Mouse (Mus musculus) left cerebral cortex, postnatal 4 days (tissue): ENCODE data around the gene Cdc42se1. TPM values are rescaled to one million over a fixed set of nuclear protein-coding genes. Genes with fewer than 3 reads are reported as not detected.

Experiments
- DNase-seq: peaks from one replicate; pipeline ENCODE4 v3.0.0-alpha.2; 2022
- intact Hi-C: fragments of 180-260 bp; cut with DNase I; formaldehyde crosslinking; loops from one replicate; pipeline ENCODE4 v1.15.1; 2025
- total RNA-seq, 2 experiments: library from RNA; stranded (reverse); gene quantifications; 2 replicates each; pipeline ENCODE4 v1.2.3; 2021

The Cdc42se1 gene
- total RNA-seq, 2 experiments from 2014 or later, result 62.1 to 62.4 TPM

DNA sequence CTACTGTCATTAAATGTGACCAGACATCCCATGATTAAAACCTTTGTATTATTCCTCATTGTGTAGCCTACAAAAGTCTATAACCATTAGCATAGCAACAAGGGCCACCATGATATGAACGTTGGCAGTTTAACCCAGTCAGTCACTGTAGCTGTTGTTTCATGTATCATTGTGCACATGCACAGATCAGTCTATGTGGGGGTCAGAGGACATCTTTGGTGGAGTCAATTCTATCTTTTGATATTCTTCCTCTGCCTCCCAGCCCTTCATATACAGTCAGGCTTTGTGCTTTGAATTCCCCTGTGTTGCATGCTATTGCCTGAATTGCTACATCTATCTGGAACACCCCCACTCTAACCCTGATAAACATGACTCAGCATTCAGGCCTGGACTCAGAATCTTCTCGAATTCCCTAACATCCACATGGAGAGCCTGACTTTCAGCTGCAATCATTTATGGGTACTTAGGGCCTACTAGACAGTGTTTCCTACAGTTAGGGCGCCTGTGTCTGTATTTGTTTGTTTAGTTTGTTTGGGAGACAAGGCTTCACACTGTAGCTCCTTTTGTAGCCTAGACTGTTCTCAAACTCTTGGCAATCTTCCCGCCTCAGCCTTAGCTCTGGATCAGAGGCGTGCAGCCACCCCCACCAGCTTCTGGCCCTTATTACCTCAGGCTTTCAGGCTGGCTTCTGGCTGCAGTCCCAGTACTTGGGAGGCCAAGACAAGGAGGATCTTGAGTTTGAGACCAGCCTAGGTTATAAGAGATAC, 18.1 kb downstream of the Cdc42se1 start:
- intact Hi-C loops, result no loop called here
- DNase-seq, result peak; percentile 60

DNA sequence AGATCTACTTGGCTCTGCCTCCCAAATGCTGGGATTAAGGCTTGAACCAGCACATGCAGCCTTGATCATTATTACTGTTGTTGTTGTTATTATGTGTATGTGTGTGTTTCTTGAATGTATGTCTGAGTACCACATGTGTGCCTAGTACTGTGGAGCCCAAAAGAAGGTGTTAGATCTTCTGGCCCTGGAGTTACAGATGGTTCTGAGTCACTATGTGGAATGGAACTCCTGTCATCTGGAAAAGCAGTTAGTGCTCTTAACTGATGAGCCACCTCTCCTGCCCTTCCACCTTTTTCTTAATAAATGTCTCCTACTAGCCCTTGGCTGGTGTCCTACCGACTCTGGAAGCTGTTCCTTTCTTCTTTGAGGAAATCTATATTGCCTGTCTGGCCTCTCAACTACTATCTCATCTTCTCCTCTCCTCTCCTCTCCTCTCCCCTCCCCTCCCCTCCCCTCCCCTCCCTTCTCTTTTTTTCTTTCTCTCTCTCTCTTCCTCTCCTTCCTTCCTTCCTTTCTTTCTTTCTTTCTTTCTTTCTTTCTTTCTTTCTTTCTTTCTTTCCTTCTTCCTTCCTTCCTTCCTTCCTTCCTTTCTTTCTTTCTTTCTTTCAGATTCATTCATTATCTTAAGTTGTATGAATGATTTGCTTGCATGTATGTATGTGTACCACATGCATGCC, 19.3 kb downstream of the Cdc42se1 start:
- intact Hi-C loops, result no loop called here
- no peak for DNase-seq

DNA sequence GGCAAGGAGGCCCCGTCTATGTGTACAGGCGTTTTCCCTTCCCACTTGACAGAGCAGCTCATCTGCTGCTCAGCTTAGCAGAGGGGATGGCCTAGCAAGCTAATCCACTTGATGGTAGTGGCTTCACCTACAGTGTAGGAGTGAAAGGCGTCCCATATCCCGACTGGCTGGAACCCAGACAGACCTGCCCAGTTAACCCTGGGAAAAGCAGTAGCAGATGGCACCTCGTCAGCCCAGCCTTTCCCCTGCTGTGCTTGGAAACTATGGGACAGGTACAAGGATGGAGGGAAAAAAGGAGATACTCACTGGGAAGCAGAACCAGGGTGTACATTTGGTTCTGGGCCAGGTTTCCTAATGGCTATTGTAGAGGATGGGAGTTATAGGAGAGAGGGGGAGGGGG, 21.8 kb downstream of the Cdc42se1 start:
- no peak for DNase-seq
- intact Hi-C loops, result no loop called here

DNA sequence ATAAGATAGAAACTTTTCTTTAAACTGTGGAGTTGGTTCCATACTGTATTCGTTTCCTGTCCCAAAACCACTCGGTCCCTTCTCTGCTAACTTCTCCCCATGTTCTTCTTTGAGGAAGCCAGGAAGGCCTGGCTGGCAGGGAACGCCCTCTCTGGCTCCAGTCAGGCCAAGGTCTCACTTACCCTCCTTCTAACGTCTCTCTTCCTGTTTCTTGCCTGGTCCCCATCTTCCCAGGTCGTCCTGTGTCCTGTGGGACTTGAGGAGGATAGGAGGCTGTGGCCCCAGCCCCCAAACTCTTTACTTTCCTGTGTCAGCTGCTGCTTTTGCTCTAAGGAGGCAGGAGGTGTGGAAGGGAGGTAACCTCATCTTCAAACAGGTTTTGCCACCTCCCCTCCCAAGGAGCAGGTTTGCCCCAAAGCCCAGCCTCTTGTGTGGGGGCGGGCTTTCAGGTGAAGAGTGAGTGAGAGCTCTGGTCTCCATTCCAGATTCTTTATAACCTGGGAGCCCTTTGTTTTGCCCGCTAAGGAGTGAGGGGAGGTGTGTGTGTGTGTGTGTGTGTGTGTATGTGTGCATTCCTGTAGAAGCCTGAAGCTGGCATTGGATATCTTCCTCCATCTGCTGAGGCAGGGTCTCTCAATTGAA, 22.4 kb downstream of the Cdc42se1 start, which contains the start of gene Bnipl:
Bnipl (minus strand) TSS at position 411 of the 642 bp plus-strand sequence.
- intact Hi-C loops, result no loop called here
- no peak for DNase-seq

DNA sequence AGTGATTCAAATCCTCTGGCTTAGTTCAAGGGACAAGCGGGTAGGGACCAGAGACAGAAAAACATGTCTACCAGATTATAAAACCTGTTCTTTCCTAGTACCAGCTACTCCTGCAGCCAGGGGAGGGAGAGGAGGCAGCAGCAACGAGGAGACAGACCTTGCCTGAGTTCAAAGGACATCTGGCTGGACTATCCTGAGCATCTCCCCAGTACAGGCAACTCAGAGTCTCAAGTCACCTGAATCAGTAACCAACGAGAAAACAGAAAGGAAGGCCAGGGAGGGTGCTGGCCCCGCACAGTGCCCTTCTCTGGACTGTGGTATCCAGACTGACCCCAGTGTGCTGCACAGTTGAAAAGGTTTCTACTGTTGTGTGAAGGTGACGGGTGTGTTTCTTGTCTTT, 28.4 kb downstream of the Cdc42se1 start:
- no peak for DNase-seq
- intact Hi-C loops, result no loop called here

DNA sequence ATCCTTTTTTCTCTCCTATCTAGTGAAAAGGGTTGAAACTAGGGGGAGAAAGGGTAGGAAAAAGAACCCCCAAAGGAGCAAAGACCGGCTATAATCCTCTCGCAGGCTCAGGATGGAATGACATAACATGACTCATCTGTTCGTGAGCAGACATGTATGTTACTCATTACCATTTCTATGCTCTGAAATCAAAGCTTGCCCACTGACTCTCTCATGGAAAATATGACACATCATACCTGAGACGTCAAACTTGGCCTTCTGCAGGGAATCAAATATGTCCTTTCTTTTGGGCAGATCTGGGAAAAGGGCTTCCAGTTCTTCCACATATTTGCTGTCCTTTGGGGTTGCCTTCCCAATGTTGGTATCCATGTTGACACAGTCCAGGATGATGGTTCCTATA, 33.4 kb downstream of the Cdc42se1 start:
- no peak for DNase-seq
- intact Hi-C loops, result loop anchor here (10.0 kb wide), 1 partner anchor 117 kb away; the partner anchor contains the start of gene Tnfaip8l2

DNA sequence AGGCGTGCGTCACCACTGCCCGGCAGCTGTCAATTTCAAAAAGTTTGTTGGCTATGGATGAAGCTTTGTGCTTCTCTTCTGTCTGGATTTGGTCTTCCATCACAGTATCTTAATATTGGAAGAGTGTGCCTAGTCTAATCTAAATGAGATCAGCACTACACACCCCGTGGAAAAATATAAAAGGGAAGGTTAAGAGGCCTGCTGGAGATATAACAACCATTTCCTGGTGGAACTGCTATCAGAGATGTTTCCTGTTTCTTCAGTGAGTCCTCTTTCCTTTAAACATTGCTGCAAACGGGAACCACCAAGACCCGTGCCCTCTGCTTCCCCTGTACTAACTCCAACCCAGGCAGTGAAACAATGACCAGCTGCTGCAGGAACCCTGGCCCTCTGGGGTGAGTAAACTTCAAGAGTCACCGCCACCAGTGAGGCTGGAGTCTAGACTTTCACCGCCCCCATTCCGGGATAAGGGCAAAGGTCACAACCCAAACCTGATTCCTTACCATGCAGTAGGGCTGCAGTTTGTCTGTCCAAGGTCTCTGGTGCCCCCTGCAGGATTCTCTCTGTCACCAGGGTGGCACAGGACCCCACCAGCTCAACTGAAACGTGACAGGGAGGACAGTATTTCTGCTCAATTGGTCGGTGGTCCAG, 34.7 kb downstream of the Cdc42se1 start:
- intact Hi-C loops, result loop anchor here (10.0 kb wide), 1 partner anchor 118 kb away; the partner anchor contains the start of gene Tnfaip8l2
- DNase-seq, result peak; percentile 69

DNA sequence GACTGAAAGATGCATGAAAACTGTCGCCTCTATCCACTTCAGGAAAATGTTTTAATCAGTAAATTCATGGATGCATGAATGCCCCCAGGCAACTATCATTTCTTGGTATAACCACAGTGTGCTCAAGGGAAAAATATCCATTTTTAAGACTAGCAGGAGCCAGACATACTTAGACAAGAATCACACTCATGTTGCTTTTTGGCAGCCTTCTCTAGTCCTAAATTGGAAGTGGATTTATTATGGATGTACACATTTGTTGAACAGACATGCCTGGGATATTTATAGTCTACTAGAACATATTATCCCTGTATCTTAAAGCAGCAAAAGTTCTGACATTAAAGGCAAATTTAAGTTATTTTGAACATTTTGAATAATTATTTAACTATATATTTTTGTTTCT, 36.2 kb downstream of the Cdc42se1 start:
- no peak for DNase-seq
- intact Hi-C loops, result loop anchor here (10.0 kb wide), 1 partner anchor 120 kb away; the partner anchor contains the start of gene Tnfaip8l2

DNA sequence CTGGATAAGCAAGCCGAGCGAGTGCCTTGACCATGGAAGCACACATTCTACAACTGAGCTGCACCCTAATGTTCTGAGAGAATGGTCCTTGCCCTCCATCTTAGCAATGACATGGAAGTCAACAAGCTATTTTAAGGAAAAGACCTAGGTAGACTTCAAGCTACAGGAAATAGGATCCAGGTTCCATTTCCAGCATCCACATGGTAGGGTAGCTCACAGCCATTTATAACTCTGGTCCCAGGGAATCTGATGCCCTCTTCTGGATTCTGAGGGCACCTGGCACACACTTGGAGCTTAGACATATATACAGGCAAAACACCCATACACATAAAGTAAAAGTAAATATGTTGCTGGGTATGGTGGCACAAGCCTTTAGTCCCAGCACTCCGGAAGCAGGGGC, 37.5 kb downstream of the Cdc42se1 start:
- DNase-seq, result no peak
- intact Hi-C loops, result loop anchor here (10.0 kb wide), 1 partner anchor 121 kb away; the partner anchor contains the start of gene Tnfaip8l2

DNA sequence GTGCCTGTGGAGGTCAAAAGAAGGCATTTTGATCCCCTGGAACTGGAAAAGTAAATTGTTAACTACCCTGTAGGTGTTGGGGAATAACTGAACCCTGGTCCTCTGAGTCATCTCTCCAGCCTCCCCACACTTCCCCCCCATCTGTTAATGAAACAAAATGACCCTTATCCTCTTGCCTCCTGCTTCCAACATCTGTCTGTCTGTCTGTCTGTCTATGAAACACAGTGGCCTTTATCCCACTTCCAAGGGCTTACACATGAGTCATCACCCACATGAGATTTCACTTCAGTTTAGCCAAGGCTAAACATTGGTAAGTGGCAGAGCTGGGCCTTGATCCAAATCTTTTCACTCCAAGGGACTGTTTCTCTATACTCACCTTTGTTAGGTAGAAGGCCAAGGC, 39.3 kb downstream of the Cdc42se1 start:
- intact Hi-C loops, result loop anchor here (10.0 kb wide), 1 partner anchor 123 kb away; the partner anchor contains the start of gene Tnfaip8l2

DNA sequence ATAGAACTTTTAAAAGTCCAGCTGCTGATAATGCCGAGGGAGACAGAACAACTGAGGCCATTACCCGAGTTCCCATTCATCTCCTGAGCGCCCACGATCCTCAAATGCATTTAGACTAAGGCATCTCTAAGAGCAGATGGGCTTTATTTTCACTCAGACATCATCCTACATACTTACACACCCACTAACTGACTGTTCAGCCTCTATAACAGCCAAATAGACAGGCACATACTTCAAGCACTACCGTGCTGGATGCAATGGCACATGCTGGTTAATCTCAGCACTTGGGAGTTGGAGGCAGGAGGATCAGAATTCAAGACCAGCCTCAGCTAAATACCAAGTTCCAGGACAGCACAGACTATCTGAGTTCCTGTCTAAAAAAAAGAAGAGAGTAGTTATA, 41.3 kb downstream of the Cdc42se1 start:
- intact Hi-C loops, result loop anchor here (10.0 kb wide), 1 partner anchor 125 kb away; the partner anchor contains the start of gene Tnfaip8l2
- DNase-seq, result no peak

More for the DNA sequence above, 39.3 kb downstream of the Cdc42se1 start:
- DNase-seq, result no peak

DNA sequence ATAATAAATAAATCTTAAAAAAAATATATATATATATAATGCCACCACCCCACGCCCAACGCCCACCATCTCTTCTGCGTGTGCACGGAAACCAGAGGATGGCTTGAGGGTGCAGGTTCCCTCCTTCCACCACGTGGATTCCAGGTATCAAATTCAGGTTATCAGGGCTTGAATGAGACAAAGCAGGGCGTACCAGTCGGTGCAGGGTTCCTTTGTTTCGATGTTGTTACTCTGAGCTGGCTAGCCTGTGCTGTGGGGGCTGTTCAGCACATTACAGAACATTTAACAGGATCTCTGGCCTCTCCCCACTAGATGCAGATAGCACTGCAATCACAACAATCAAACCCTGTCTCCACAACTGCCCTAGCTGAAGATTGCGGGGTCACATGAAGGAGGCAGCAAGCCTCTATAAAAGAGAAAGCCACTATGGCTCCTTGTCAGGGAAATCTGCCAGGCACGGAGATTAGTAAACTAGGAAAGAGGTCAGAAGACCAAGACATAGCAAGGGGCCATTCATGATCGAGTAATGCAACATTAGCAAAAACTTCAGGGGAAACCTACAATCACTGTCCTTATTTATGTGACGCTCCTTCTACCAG, 42.3 kb downstream of the Cdc42se1 start:
- DNase-seq, result no peak

DNA sequence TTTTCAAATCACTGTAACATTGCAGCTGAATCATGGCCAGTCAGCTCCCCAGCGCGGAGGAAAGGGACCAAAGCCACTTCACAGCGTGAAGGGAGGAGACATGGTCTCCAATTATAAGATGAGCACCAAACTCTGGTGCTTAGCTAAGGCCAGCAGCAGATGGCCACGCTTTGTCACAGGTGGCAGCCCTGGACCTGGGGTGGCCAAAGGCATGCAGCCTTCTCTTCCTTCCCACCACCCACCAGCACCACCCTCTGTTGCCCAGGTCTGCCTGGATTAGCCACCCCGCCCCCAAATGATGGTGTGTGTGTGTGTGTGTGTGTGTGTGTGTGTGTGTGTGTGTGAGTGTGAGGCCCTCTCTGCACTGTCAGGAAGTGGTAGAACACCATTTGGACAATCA, 44.9 kb downstream of the Cdc42se1 start:
- peak; percentile 52 for DNase-seq
- intact Hi-C loops, result no loop called here

More for the DNA sequence above, 42.3 kb downstream of the Cdc42se1 start:
- intact Hi-C loops, result no loop called here

DNA sequence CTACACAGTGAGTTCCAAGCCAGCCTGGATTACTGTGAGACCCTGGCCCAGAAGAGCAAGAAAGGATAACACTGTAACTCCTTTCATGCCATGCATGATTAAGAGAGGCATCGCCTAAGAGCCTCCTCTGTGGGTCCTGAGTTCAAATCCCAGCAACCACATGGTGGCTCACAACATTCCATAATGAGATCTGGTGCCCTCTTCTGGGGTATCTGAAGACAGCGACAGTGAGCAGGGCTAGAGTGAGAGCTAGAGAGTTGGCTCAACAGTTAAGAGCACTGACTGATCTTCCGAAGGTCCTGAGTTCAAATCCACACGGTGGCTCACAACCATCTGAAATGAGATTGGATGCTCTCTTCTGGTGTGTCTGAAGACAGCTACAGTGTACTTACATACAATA, 45.9 kb downstream of the Cdc42se1 start:
- no peak for DNase-seq
- intact Hi-C loops, result no loop called here

DNA sequence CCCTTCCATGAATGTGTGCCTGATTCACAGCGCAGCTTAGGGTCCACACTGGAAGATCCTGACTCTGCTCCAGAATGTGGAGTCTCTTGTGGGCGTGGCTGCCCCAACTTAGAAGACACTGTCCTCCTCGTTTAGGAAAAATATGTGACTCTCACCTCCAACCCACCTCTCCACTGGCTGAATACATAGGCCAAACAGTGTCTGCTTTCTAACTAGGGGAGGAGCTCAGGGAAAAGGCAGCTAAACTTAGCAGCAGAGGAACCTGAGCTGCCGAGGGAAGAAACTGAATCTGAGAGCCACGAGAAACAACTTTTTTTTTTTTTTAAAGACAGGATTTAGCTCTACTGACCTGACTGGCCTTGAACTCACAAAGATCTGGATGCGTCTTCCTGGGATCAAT, 46.6 kb downstream of the Cdc42se1 start:
- intact Hi-C loops, result no loop called here
- DNase-seq, result no peak

DNA sequence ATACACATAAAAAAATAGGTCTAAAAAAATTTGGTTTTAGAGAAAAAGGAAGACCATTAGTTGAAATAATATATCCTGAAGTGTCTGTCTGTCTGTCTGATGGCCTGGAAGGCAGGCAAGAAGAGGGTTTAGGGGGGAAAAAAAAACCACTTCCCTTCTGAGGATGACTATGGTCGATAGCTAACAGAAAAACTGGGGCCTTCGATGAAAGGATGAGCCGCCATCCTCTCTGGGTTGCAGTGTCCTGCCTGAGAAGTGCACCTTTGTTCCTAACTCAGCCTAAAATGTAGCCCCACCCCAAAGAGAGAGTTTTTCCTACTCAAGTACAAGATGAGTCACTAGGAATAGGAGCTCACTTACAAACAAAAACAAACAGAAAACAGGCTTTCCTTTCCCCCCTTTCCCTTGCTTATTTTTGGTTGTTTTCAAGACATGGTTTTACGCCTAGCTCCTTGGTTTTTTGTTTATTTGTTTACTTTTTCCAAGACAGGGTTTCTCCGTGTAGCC, 47.9 kb downstream of the Cdc42se1 start:
- intact Hi-C loops, result no loop called here
- no peak for DNase-seq

DNA sequence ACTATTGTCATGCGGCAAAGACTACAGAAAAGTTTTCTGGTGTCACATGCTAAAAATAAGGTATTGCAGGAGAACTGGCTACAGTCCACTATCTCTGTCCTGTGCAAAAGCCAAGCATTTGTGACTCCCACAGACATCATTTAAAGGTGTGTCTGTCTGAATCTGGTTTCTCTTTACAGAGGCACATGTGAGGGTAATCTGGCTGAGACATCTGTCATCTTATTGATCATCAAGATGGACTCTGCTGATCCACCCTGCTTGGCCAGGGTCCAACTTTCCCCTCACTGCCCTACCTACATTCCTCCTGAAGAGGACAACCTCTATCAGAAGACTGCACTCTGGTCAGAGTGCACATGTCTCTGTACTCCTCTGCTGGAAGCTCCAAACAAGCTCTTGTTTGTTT, 48.6 kb downstream of the Cdc42se1 start:
- intact Hi-C loops, result no loop called here
- no peak for DNase-seq

DNA sequence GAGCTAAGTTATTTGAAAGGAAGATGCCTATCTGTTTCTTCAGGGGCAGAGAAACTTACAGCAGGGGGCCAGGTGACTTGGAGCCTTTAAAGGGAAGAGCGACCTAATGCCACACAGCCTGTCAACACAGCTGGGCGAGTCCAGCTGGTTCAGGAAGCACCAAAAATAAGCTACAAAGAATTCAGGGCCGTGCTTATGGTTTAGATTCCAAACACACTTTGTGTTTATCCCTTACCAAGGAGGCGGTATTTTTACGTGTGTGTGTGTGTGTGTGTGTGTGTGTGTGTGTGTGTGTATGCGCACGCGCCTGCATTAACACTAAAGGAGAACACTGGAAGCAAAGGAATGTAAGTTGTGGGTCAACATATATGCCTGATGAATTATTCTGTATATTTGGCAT, 52.2 kb downstream of the Cdc42se1 start:
- DNase-seq, result no peak

DNA sequence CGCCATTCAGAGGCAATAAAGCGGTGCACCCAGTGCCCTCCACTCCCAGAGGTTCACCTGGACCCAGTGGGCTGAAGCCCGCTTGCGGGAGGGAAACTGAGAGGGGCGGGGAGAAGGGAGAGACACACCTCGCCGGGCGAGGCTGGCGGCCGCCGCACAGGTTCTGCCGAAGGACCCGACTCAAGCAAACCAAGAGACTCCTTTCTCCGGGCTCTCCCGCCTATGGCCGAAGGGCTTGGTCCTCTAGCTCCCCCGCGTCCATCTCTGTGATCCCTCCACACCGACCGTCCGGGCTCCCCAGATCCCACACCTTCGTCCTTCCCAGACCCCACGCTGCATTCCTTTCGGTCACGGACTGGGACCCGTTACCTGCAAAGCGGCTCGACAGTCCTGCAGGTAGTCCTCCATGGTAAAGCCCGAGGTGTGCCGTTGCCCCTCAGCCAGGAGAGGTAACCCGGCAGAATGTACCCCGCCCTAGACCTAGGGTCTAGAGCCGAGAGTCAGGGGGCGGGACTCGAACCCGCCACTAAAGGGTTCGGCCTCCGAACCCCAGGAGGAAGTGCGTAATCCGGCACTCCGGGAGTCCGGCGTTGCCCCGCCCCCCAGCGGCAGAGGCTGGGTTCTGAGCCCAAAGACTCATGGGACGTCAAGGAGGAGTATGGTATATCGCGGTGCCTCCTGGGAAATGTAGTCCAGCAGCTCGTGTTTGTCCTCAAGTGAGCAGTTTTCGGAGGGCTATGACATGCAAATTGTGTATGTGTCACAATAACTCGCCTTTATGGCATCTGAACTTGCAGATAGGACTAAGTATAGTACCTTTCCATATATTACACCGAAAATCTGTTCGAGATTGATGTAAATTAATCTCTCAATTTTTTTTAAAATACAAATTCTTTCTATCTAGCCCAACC, 52.9 kb downstream of the Cdc42se1 start, which contains the start of the genes Mindy1 and Prune1:
Mindy1 (plus strand) TSS at position 130 of the 911 bp plus-strand sequence.
Prune1 (minus strand) TSS at position 861 of the 911 bp plus-strand sequence.
- intact Hi-C loops, result loop anchor here (5.0 kb wide), 1 partner anchor 54 kb away; the partner anchor contains the start of gene Cdc42se1
- peak; percentile 99 for DNase-seq

More for the DNA sequence above, 52.2 kb downstream of the Cdc42se1 start:
- intact Hi-C loops, result loop anchor here (5.0 kb wide), 1 partner anchor 53 kb away; the partner anchor contains the start of gene Cdc42se1
